Mouse (Mus musculus): ENCODE results near the gene Stard13.

Stard13 gene

DNA sequence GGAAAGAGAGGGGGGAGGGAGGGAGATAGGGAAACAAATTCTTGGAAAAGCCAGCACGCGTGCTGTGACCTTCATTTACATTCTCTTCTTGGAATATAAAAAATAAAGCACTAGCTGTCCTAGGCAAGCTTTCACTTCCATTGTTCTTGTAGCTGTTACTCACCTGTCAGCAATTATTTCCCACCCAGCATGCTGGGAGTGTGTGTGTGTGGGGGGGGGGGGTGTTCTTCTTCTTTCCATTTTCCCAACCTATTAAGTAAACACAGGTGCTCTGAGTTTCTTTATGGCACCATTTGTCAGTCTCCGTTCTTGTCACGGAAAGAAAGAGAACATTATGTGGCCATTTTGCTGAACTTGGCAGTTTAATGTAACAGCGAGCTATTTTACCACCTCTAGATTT lies 214.7 kb downstream of the Stard13 start:
- DNase-seq (ENCODE audit: low read depth): no peak

DNA sequence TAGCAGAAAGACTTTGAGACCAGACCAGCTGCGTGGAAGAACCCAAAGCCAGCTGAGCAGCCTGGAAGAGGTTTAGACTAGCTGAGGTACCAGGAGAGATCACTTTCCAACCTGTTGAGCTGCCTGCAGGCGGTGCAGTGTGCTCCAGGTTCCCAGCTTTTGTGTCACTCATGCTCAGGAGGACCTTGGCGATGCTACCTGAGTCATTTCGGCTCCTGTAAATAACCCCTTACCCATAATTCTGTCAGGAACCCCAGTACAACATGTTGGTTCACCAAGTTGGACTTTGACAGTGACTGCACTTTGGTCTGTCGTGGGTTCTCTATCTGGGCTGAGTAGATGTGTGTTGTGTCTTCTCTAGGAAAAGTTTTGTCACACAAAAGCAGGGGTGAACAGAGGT lies 215.2 kb downstream of the Stard13 start:
- no peak for DNase-seq (ENCODE audit: low read depth)

DNA sequence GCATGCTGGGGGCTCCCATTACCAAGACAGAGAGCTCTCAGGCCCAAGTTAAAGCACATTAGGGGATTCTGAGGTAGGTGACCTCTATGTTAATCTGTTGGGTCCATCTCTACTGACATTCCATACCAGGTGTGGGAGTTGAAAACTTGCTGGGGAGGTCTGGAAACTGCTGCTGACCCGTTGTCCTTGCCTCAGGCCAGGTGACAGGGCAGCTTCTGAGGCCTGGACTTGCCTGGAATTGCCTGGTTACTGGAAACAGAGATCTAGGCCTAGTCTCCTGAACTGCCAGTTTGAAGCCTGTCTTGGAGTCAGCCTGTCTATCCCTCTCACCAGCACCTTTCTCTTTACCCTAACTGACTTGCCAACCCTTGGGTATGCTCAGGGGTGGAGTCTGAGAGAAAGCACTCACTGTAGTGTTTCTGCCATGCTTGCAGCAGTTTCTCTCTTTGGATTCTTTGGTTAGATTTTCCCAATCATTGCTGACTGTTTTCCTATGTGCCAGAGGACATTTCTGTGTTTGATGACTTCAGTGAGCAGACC lies 229.3 kb downstream of the Stard13 start:
- no peak for DNase-seq (ENCODE audit: low read depth)

DNA sequence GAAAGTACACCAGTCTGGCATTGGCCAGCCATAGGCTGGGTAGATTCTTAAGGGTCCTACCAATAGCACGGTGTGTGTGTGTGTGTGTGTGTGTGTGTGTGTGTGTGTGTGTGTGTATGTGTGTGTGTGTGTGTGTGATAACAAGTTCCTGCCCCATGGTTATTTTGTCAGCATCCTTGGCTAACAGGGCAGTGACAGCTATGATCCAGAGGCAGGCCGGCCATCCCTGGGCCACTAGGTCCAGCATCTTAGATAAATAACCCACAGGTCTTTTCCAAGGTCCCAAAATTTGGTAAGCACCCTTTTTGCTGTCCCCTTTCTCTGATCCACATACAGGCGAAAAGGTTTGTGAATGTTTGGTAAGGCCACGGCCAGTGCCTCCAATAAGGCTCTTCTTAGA lies 231.6 kb downstream of the Stard13 start:
- DNase-seq (ENCODE audit: low read depth): no peak

DNA sequence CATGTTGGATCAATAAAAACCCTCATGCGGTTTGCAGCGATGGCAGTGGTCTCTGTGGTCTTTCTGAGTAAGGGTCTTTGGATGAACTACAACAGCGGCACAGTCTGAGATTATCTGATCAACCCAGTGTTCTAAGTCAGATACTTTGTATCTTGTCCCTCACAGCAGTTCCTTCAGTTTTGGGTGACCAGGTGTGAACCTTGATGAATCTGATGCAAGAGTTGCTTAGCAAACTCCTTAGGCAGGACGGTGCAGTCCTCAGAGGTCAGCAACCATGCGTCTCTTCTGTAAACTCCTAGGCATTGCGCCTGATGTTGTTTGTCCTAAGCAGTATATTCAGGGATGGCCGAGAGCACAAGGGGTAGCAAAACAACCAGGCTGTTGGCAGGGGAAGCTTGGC lies 232.5 kb downstream of the Stard13 start:
- DNase-seq (ENCODE audit: low read depth): no peak

DNA sequence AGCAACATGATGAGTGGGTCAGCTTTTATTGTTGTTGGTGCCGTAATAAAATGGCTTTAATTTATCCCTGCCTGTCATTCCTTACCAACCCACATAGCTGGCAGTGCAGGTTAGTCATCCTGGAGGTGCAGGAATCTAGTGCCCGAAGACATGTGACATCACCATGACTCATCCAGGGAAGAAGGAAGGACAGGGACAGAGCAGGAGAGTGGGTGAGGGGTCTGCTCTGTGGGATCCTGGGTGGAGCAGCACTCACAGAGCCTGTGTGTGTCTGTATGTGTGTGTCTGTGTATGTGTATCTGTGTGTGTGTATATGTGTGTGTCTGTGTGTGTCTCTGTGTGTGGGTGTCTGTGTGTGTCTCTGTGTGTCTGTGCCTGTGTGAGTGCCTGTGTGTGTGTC lies 237.1 kb downstream of the Stard13 start:
- no peak for DNase-seq (ENCODE audit: low read depth)

DNA sequence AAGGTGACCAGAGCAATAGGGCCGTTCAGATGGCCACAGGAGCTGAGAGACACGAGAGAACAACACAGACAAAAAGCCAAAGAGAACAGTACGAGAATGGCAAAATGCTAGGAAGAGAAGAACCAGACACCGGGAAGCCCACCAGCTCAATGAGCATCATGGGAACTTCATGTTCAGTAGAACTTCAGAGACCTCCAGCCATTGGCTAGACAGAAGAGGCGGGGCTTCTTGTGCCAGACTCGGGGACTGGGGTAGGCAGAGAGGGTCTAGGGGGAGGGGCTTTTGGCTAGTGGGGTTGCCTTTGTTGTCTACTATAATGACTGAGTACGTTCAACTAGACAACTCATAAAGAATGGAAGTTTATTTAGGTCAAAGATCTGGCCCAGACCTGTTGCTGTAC lies 239.5 kb downstream of the Stard13 start:
- DNase-seq (ENCODE audit: low read depth): no peak
